Mouse (Mus musculus) embryo, embryonic 9.5 days (tissue): Measurements from ENCODE around the gene Hils1.

Experiments used
- DNase-seq: peaks from one replicate; pipeline ENCODE4 v3.0.0-alpha.2; 2017; ENCODE audit errors: extremely low spot score

The Hils1 gene

DNA sequence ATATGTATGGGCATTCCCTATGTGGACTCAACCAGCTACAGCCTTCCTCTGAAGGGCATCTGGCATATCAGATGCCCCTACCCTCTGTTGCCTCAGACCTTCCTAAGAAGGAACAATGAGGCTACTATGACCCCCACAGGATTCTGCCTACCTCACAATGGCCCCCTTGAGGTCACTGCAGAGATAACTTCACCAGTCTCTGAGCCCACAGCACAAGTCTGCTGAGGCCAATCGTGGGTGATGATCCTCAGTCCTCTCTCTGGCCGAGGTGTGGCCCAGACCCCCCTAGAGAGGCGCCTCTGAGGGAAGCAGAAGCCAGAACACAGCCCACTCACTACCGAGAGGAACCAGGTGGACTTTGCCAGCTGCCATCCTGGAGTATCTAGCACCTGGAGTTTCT lies at the start of gene Hils1:
Gene Hils1, plus strand, starts transcription at position 175 of the 400 bp plus-strand sequence.
- no peak for DNase-seq

DNA sequence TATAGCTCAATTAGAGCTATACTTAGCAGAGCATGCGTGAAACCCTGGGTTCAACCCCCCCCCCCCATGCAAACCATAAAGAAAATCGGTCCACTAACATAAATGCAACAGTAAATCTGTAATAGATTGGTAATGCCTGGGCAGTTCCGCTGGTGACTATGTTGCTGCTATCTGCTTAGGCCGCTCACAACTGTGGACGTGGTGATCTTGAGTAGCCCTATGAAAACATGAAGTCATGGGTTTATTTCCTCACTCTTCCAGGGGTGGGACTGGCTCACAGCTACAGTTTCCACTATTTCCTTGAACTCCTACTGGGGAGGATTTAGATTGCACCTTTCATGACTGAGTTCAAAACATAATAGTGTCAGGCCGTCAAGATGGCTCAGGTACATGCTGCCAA lies 49.7 kb upstream of the Hils1 start:
- DNase-seq = no peak

DNA sequence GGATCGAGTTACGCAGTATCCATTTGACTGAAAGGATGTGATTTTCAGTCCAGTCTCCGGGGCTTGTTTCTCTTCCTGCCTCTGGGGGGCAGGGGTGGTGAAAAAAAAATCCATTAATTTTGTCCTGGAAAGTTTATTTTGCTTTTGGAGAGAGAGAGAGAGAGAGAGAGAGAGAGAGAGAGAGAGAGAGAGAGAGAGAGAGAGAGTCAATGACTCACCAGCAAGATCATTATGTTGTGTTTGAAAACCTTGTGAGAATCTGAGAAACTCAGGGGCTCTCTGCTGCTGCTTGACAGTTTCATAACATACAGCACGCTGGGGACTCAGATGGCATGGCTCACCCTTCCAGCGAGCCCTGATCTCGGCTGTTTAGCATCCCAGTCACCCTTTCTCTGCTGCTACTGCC lies 46.4 kb upstream of the Hils1 start:
- no peak for DNase-seq

DNA sequence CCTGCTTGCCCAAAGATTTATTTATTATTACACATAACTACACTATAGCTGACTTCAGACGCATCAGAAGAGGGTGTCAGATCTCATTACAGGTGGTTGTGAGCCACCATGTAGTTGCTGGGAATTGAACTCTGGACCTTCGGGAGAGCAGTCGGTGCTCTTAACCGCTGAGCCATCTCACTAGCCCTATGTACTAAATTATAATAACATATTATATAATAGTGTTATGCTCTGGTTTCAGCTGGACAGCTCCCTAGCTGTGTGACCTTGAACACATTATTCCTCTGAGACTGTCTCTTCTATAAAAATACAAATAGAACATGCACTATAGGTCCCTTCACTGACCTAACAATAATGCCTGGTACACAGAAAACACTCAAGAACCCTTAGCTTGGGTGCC lies 42.4 kb upstream of the Hils1 start:
- DNase-seq = no peak

DNA sequence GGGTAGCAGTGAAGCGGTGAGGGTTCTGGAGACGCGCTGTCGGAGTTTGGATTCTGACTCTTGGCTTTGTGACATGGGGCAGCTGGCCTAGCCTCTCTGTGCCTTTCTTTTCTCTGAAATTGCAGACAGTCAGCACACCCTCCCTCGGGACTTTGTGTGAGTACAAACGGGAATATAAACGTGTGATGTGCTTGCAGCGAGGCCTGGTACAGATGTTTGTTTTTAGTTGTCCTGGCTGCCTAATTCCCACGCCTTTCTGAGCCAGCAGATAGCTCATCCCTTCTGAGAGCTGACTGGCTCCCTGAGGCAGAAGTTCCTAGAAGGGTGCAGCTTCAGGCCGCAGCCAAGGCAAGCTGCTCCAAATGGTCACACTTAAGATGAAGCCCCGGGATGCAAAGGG lies 41.0 kb upstream of the Hils1 start:
- DNase-seq = no peak

DNA sequence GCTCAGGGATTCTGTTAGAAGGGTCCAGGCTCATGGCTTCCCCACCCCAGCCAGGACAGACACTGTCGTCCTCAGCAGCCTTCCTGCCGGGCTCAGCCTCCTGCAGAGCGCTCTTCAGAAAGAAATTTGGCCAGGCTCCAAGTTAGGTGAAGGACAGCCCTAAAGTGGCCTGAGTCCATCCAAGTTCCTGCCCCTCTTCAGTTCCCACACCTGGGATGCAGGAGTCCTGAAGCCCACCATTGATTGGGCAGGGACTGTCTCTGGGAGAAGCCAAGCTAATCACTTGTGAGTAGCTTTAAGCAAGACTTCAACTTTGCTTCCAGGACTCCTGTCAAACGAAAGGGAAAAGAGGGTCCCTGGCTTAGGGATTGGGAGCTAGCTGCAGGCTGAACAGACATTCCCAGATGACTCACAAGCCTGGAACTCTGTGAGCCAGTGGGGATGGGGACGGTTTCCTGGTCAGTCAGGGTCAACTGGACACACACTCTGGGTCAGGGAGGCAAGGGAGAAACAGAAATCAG lies 39.6 kb upstream of the Hils1 start:
- peak; percentile 33 for DNase-seq

DNA sequence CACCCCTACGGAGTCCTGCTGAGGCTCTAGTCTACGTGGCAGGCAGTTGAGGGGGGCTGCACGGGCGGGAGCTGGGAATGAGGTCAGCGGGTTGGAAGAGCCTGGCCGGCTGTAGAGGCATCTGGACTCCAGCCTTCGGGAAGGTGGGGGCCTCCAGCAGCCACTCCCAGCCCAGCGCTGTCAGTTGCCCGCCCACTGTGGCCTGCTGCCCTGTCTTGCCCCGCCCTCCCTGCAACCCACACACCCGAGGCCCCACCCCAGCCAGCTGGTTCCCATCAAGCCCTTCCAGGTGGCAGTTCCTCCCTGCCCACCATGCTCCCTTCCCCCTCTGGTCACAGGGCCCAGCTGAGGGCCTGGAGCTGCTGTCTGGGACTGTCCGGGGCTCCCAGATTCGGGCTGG lies 38.6 kb upstream of the Hils1 start:
- DNase-seq = peak; percentile 92

DNA sequence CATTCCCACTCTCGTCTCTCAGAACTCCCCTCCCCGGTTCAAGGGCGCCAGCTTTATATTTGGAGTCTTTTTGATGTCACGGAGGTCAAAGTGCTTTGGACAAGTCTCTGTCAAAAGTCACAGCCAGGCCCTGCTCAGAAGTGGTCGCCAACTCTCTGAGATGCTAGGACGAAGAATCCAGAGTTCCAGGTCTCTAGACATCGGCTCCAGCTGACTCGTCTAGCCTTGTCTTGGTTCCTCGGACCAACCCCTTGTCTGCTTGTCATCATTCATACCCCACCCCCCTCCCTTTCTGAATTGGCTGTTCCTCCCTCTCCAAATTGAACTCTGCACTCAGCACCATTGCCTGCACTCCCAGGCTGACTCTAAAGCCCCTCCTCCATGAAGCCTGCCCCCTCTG lies 37.8 kb upstream of the Hils1 start:
- DNase-seq = peak; percentile 39

DNA sequence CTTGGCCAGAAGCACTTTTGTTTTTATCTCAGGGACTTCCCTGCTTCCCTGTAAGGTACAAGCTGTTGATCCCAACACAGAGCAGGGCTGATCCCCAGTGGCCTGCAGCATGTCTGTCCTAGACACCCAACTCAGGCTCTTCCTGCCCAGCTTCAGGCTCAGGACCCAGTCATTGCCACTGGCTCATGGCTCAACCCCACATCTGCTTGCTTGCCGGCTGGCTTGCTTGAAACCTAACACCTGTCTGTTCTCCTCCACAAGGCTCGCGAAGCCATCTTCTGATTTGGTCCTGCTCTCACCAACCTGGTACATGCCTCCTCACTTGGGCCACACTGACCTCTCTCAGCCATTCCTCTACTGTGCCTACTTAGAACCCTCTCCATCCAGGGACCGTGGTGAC lies 37.2 kb upstream of the Hils1 start:
- peak; percentile 31 for DNase-seq

DNA sequence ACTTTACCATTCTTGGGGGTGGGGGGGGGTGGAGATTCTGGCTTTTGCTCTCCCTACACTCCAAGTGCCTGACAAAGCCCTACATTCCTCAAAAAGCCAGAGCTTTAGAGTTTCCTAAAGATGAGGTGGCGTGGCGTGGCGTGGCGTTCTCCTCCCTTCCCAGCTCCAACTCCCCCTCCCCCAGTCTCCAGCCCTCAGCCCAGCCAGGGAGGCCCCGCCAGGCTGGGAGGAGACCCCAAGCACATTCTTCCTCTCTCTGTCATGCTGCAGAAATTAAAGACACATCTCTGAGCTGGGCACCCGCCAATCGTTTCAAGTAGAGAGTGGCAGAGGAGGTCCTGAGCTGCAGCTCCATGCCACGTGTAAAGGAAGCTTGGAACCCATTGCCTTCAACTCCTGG lies 33.8 kb upstream of the Hils1 start:
- DNase-seq = peak; percentile 41

DNA sequence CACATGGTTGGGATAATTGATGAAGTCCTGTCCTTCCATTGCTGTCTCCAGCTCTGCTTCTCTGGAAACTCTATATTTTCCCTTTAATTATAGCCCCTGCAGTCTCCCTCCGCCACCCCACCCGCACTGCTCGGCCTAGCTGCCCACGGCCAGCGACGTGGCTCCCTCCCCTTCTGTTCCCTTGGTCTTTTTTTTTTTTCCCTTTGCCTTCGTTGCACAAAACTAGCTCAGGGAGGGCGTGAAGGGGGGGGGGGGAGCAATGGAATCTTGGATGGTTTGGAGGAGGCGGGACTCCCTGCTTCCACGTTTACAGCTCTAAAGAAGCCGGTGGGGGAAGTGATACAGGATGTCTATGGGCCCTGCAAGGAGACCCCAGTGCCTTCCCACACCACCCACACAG lies 32.9 kb upstream of the Hils1 start:
- no peak for DNase-seq

DNA sequence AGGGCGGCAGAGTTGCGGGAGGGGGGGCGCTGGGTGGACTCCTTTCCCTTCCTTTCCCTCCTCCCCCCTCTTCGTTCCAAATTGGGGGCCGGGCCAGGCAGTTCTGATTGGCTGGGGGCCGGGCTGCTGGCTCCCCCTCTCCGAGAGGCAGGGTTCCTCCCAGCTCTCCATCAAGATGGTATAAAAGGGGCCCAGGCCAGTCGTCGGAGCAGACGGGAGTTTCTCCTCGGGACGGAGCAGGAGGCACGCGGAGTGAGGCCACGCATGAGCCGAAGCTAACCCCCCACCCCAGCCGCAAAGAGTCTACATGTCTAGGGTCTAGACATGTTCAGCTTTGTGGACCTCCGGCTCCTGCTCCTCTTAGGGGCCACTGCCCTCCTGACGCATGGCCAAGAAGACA lies 31.3 kb upstream of the Hils1 start, which contains the start of gene Col1a1:
Gene Col1a1, plus strand, starts transcription at position 180 of the 400 bp plus-strand sequence.
- DNase-seq = peak; percentile 21

DNA sequence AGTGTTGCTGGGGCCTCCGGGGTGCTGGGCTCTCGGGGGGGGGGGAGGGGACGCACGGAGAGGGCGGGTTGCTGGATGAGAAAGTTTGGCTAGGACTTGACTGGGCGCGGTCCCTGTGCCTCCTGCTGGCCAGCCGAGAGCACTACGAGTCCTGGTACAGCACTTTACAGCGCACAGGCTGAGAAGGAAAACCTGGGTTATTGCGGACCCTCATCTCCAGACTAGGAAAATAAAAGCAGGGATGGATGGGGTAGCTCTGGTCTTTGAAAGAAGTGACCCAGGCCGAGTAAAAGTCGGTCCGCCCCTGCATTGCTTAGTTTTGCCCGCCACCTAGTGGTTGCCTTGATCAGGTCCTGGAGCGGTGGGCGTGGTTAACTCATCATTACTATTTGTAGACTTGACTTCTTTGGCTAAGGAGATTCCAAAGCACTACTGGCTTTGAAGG lies 30.5 kb upstream of the Hils1 start:
- DNase-seq = peak; percentile 94

DNA sequence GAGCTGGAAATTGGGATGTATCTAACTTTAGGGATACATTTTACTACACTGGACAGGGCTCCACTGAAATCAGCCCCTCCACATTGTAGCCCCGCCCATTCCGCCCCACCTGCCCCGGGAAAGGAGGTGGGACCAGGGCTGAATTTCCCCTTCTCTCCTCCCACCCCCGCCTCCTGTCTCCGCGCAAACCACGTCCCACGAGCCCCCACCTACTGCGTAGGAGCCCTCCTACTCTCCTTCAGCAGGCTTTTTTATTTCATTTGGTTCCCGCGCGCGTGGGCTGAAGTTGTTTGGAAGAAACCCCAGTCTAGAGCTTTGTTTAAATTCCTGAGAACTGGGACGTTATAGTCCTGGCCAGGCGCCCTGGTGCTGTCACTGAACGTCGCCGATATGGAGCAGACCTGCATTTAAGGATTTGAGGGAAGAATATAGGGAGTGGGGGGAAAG lies 30.0 kb upstream of the Hils1 start:
- DNase-seq = no peak

DNA sequence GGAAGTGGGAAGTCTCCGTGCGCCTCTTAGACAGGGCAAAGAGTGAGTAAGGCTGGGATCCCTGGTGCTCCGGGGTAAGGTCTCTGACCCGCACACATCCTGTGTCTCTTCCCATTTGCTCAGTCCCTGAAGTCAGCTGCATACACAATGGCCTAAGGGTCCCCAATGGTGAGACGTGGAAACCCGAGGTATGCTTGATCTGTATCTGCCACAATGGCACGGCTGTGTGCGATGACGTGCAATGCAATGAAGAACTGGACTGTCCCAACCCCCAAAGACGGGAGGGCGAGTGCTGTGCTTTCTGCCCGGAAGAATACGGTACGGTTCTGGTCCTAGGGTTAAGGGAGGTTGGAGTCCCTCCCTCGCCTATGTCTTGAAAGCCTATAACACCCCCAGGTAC lies 29.6 kb upstream of the Hils1 start:
- no peak for DNase-seq

DNA sequence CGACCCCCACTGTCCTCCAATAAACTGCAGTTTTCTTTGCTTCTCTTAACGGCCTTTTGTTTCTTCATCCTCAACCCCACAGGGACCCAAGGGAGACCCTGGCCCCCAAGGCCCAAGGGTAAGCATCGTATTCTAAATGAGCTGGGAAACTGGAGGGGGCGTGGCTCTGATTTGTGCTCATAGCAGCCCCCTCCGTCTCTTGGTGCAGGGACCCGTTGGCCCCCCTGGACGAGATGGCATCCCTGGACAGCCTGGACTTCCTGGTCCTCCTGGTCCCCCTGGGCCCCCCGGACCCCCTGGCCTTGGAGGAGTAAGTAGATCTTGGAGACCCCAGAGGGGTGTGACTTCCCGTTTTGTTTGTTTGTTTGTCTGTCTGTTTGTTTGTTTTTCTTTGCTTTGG lies 29.1 kb upstream of the Hils1 start:
- no peak for DNase-seq

DNA sequence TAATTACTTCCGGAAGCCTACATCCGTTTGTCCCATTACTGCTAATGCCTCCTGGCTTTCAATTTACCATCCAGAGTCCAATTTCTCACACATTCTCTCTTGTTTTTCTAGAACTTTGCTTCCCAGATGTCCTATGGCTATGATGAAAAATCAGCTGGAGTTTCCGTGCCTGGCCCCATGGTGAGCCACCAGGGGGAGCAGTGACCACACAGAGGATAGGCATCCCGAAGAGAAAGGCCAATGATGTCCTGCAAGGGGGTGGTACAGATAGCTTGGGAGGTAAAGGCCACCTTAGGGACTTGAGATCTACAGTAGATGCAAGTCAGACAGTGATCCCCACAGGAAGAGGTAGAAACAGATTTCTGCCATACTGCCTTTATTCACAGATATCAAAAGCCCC lies 28.1 kb upstream of the Hils1 start:
- DNase-seq = peak; percentile 69

DNA sequence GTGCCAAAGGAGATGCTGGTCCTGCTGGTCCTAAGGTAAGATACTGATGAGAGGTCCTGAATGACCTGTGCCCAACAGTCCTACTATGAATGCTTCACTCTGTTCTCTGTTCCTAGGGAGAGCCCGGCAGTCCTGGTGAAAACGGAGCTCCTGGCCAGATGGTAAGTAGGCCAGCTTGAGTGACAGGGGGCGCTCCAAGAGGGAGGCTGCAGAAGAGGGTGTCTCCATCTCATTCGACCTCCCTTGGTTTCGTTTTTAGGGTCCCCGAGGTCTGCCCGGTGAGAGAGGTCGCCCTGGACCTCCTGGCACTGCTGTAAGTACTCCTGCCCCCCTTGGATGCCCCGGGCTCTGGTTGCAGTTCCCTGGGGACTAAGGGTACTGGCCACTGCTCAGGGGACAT lies 26.3 kb upstream of the Hils1 start:
- no peak for DNase-seq

DNA sequence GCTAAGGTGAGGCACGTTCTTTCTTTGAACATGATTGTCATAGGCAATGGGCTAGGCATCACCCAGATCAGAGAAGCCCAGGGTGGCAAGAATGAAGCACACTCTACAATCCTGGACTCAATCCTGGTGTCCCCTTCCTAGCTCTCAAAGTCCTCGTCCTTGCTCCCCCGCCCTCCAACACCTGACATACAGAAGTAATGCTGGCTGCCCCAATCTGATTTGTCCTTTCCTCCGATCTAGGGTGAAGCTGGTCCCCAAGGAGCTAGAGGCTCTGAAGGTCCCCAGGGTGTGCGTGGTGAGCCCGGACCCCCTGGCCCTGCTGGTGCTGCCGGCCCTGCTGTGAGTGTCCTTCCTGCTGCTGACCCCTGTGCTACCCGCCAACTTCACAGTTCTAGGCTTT lies 25.6 kb upstream of the Hils1 start:
- no peak for DNase-seq

DNA sequence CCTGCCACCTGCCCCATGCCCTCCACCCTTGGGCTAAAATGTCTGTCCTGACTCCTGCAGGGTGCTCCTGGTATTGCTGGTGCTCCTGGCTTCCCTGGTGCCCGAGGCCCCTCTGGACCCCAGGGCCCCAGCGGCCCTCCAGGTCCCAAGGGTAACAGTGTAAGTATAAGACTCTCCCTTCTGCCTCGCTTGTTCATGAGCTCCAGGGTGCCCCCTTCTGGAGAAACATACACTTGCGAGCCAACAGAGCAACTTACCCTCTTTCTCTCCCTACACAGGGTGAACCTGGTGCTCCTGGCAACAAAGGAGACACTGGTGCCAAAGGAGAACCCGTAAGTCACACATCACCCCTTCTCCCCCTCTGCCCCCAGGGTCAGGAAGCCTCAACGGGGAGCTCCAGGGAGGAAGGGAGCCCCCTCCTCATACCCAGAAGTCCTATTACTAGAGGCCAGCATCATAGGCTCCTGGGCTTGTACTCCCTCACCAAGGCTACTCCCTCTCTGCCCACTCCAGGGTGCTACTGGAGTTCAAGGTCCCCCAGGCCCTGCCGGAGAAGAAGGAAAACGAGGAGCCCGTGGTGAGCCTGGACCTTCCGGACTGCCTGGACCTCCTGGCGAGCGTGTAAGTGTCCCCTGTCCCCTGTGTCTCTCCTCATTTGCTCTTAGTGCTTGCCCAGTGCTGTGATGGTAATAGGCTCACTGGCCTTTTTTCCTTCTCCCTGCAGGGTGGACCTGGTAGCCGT lies 24.9 kb upstream of the Hils1 start:
- DNase-seq = peak; percentile 28

DNA sequence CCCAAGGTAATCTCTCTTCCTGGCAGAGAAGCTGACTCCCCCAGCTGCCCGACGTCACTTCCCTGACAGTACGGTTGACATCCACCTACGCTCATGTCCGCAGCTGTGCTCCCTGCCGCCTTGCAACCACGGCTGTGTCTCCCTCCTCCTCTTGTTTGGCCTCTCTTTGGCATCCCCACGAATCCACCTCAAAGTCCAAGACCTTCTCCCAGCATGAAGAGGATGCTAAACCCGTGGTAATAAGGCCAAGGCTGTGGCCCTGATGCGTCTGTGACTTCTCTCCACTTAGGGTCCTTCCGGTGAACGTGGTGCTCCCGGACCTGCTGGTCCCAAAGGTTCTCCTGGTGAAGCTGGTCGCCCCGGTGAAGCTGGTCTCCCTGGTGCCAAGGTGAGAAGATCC lies 24.3 kb upstream of the Hils1 start:
- DNase-seq = no peak

DNA sequence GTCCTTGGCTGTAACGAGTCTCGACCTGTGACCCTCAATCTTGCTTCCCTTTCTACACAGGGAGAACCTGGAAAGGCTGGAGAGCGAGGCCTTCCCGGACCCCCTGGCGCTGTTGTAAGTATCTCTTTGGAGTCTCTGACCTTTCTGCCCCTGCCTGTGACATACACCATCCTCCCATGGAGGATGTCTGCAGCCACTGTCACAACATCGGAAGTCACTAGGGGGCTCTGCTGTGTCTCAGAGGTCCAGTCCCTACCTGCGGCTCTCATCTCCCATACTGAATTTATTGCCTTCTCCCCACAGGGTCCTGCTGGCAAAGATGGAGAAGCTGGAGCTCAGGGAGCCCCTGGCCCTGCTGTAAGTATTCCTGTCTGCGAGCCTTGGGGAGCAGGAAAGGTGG lies 23.1 kb upstream of the Hils1 start:
- no peak for DNase-seq

DNA sequence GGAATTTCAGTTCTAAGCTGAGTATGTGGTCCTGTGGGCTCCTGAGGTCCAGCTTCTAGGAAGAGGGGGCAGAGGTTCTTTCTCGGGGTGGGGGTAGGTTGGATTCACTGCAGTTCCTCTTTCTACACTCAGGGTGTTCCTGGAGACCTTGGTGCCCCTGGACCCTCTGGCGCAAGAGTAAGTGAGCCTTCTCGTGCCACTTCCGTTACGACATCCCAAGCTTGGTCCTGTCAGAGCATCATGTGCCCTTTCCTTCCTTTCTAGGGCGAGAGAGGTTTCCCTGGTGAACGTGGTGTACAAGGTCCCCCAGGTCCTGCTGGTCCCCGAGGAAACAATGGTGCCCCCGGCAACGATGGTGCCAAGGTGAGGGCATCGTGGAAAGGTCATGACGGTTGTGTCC lies 22.2 kb upstream of the Hils1 start:
- DNase-seq = no peak

DNA sequence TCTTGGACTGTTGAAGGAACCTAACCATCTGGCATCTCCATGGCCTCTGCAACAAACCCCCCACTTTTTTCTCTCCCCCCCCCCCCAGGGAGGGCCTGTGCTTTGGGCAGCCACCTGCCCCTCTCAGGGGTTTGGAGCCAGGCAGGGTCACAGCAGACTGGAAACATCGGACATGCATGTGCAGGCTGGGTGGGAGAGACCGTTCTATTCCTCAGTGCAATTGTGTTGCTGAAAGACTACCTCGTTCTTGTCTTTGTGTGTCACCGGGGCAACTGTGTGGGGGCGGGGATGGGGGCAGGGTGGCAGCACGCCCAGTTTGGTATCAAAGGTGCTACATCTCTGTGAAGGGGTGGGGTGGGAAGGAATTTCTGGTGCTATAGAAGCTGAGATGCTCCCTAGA lies 15.2 kb upstream of the Hils1 start:
- DNase-seq = peak; percentile 47
